Mouse (Mus musculus): ENCODE results near the gene Dnmt3a. TPM values are rescaled to one million over a fixed set of nuclear protein-coding genes. Genes with fewer than 3 reads are reported as not detected.

Gene Dnmt3a
- total RNA-seq, 2 experiments from 2014 or later, result 124 to 136 TPM

DNA sequence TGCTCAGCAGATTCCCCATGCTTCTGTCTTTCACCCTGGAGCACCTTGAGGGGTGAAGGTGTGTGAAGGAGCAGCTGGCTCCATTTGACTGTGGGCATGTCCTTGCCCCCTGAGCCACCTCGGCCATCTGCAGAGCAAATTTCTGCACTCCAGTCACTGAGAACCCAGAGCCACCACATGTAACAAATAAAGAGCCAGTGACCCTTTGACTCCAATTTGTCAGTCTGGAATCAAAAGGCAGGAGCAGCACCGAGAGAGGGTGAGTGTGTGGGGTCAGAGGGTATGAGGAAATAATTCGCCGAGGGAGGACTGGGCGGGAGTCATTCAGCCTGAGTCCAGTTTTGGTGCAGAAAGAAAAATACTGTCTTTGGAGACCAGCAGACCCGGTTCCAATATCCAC lies 44.9 kb downstream of the Dnmt3a start:
- no peak for DNase-seq (ENCODE audit: low spot score in 2 of 2)

- DNase-seq (ENCODE audit: low spot score in 2 of 2), result no peak
Observed at GRCm38 (mm10) chr12:3851179-3851578, 45.4 kb downstream of the Dnmt3a start.

- no peak for DNase-seq (ENCODE audit: low spot score in 2 of 2)
Observed at GRCm38 (mm10) chr12:3852521-3852920, 46.7 kb downstream of the Dnmt3a start.

GRCm38 (mm10) chr12:3854419-3854818 lies 48.6 kb downstream of the Dnmt3a start:
- no peak for DNase-seq (ENCODE audit: low spot score in 2 of 2)

GRCm38 (mm10) chr12:3855762-3856501 lies 50.1 kb downstream of the Dnmt3a start:
- peak in 1 of 2 experiments; percentile 36 for DNase-seq (ENCODE audit: low spot score in 2 of 2)

- no peak for DNase-seq (ENCODE audit: low spot score in 2 of 2)
Observed at GRCm38 (mm10) chr12:3856748-3857147, 50.9 kb downstream of the Dnmt3a start.

- DNase-seq (ENCODE audit: low spot score in 2 of 2), result no peak
Observed at GRCm38 (mm10) chr12:3857231-3857630, 51.4 kb downstream of the Dnmt3a start.

DNA sequence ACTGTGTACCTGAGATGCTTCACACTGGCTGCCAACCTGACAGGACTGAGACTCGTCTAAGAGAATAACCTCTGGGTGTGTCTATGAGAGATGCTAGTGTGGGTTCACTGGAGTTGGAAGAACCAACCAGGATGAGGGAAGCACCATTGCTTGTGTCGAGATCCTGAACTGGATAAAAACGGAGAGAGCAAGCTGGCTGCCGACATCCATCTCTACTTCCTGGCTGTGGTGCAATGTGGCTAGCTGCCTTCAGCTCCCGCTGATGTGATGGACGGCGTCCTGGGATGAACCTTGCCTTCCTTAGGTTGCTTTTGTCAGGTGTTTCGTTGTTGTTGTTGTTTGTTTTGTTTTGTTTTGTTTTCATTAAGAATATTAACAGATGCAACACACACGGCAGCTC lies 52.0 kb downstream of the Dnmt3a start:
- no peak for DNase-seq (ENCODE audit: low spot score in 2 of 2)

DNA sequence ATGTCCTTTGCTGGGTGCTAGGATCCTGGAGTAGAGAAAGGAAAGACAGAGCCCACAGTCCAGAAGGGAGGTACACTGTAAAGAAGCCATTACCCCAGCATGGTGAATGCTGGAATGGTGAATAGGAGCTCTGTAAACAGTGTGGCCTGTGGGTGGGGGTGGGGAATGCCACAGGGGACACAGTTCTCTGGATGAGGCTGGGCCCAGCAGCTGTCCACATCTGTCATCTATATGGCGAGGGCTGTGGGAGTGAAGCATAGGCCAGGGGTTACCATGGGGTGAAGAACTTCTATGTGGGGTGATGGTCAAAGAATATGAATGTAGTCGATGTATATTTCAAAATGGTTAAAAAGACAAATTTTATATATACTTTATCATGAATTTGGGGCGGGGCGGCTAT lies 52.9 kb downstream of the Dnmt3a start:
- DNase-seq (ENCODE audit: low spot score in 2 of 2), result no peak

GRCm38 (mm10) chr12:3859545-3859944 lies 53.7 kb downstream of the Dnmt3a start:
- no peak for DNase-seq (ENCODE audit: low spot score in 2 of 2)

DNA sequence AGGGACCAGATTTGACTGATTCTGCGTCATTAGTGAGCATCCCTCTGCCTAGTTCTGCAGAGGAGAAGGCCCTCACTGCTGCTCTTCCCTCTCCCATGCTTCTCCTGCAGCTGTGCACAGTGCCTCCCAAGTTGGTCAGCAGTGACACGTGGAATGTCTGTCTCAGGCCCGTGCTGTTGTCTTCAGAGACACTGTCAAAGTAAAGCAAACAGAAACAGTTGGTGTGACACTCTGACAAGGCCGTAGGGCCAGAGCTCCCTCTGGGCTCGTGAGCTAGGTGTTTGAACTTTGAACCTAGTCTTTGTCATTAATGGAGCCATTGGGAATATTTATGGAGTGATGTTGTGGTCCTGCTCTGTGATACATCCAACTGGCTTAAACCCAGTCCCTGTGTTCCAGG lies 54.2 kb downstream of the Dnmt3a start:
- DNase-seq (ENCODE audit: low spot score in 2 of 2), result no peak

- DNase-seq (ENCODE audit: low spot score in 2 of 2), result no peak
Observed at GRCm38 (mm10) chr12:3861665-3862228, 55.9 kb downstream of the Dnmt3a start.

DNA sequence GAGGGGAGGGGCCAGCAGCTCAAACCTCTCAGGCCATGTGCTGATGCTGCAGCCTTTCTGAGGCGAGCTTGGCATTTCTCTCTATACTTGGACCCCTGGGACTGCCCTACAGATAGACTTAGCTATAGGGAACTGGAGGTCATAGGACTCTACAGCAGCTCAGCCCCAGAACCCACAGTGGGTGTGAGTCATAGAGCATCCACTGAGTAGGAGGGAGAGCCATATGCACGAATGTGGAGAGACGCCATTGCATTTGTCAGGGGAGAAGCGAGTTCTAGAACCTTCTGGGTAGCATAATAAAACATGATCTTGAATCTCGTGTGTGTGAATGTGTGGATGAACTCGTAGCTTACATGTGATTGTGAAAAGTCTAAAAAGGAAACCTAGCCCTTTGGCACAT lies 56.4 kb downstream of the Dnmt3a start:
- DNase-seq (ENCODE audit: low spot score in 2 of 2), result no peak

- no peak for DNase-seq (ENCODE audit: low spot score in 2 of 2)
Observed at GRCm38 (mm10) chr12:3864208-3864607, 58.4 kb downstream of the Dnmt3a start.

DNA sequence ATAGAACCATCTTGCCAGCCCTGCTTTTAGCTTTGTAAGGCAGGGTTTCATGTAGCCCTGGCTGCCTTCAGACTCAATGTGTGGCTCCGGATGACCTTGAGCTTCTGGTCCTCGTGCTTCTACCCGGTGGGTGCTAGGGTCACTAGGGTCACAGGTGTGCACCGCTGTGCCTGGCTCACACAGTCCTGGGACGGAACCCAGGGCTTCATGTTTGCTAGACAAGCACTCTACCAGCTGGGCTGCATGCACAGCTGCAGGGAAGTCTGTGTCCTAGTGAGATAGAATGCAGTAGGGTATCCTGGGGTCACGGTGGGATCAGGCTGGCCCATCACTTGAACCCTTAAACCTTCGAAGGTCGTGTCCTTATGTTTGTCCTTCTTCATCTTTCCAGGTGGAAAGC lies 59.8 kb downstream of the Dnmt3a start:
- DNase-seq (ENCODE audit: low spot score in 2 of 2), result no peak

DNA sequence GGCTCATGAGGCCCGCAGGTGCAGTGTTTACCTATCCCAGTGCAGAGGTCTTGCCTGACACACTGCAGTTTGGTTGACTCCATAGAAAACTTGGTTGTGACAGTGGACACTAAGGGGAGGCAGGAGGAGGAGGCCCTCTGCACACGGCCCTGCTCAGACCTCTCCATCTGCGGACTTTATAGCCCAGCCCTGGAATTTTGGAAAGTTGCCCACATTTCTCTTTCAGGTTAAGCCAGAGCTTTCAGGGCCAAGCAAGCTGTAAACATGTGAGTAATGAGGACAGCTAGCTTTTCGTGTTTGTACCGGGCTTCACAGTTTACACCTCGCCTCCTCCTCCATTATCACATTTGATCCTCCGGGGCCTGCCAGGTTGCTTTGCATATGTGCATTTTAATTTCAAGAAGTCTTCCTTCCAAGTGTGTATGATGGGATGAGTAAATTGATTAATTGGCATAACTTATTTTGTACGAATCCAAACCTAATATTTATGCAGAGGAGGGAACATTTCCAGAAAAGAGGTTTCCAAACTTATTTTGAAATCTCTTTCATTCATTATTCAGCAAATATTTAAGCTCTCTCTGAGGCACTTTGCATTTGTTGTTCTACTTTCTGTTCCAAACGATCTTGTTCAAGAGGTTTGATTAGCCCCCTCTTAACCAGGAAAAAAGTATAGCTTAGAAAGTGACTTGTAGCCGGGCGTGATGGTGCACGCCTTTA lies 61.0 kb downstream of the Dnmt3a start:
- no peak for DNase-seq (ENCODE audit: low spot score in 2 of 2)

GRCm38 (mm10) chr12:3868115-3868514 lies 62.3 kb downstream of the Dnmt3a start:
- no peak for DNase-seq (ENCODE audit: low spot score in 2 of 2)

- DNase-seq (ENCODE audit: low spot score in 2 of 2), result no peak
Observed at GRCm38 (mm10) chr12:3868676-3869458, 63.1 kb downstream of the Dnmt3a start.

- no peak for DNase-seq (ENCODE audit: low spot score in 2 of 2)
Observed at GRCm38 (mm10) chr12:3870024-3870423, 64.2 kb downstream of the Dnmt3a start.

GRCm38 (mm10) chr12:3870859-3871462 lies 65.2 kb downstream of the Dnmt3a start:
- no peak for DNase-seq (ENCODE audit: low spot score in 2 of 2)

DNA sequence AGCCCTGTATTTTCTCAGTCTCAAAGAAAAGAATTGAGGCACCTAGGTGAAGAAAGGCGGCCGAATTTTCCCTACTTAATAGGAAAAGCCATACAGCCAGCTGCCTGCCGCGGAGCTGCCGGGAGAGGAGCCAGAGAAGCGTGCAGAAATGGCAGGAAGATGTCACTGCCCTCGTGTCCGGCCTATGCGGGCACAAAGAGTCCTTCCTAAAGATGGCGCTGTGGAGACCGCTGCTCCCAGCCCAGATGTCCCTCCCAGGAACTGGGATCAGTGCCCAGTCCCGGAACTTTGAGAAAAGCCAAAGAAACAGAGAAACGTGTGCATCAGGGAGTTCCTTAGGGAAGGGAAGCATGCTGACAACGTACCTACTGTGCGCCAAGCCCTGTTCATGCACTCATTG lies 65.8 kb downstream of the Dnmt3a start:
- DNase-seq (ENCODE audit: low spot score in 2 of 2), result peak in 1 of 2 experiments; percentile 54
